Mouse (Mus musculus): ENCODE results near the gene N4bp2. TPM values are rescaled to one million over a fixed set of nuclear protein-coding genes. Genes with fewer than 3 reads are reported as not detected.
"Not testable (repeated sequence)": the region's sequence is repeated elsewhere in the genome, so short reads cannot be mapped to it uniquely, and the experiment has no call there.

Gene N4bp2
- polyA plus RNA-seq, 1 experiment = 22.0 TPM

- Histone ChIP-seq H3K27ac (ENCODE audit: control insufficient read depth, insufficient read depth, low read length) (no peak overlapping the region), H3K36me3 (ENCODE audit: control insufficient read depth, insufficient read depth, low read length) (peaks cover 16% of the 10 kb centered on the region), H3K4me3 (ENCODE audit: control insufficient read depth, insufficient read depth, low read length) (no peak overlapping the region), H3K27me3 (ENCODE audit: control insufficient read depth, insufficient read depth, low read length) (no peaks in the 10 kb centered on the region), H3K4me1 (replicated peaks; ENCODE audit: control insufficient read depth, insufficient read depth, low read length) (peaks cover 6% of the 10 kb centered on the region; the same call in 1 of the 2 replicates)
- WGBS = 96% methylated on average over 4 of the region's 4 CpGs
- no peak for TF ChIP-seq POLR2A (IDR thresholded peaks at IDR 0.05; ENCODE audit: control insufficient read depth, extremely low read depth, insufficient read depth, low read length, poor library complexity)
- no peak for TF ChIP-seq CTCF (IDR thresholded peaks at IDR 0.05; ENCODE audit: borderline replicate concordance, control insufficient read depth, extremely low read depth, insufficient read depth, low read length, poor library complexity)
- no peak for DNase-seq
Observed at GRCm38 (mm10) chr5:65776166-65776565, 12.8 kb downstream of the N4bp2 start.

- no peak for DNase-seq
- no peak for TF ChIP-seq CTCF (IDR thresholded peaks at IDR 0.05; ENCODE audit: borderline replicate concordance, control insufficient read depth, extremely low read depth, insufficient read depth, low read length, poor library complexity)
- TF ChIP-seq POLR2A (IDR thresholded peaks at IDR 0.05; ENCODE audit: control insufficient read depth, extremely low read depth, insufficient read depth, low read length, poor library complexity) = no peak
Observed at GRCm38 (mm10) chr5:65776907-65777306, 13.6 kb downstream of the N4bp2 start.

GRCm38 (mm10) chr5:65778986-65779385 lies 15.7 kb downstream of the N4bp2 start:
- H3K27me3 ChIP-seq (ENCODE audit: control insufficient read depth, insufficient read depth, low read length); H3K4me3 ChIP-seq (ENCODE audit: control insufficient read depth, insufficient read depth, low read length); H3K27ac ChIP-seq (ENCODE audit: control insufficient read depth, insufficient read depth, low read length); H3K4me1 ChIP-seq (replicated peaks; ENCODE audit: control insufficient read depth, insufficient read depth, low read length); DNase-seq: not testable (repeated sequence)
- H3K36me3 ChIP-seq (ENCODE audit: control insufficient read depth, insufficient read depth, low read length) = peaks cover 12% of the 10 kb centered on the region
- 99% methylated on average over 4 of the region's 4 CpGs for WGBS

More at GRCm38 (mm10) chr5:65776907-65777306, 13.6 kb downstream of the N4bp2 start:
- Histone ChIP-seq H3K36me3 (ENCODE audit: control insufficient read depth, insufficient read depth, low read length) (peaks cover 13% of the 10 kb centered on the region), H3K27ac (ENCODE audit: control insufficient read depth, insufficient read depth, low read length) (no peak overlapping the region), H3K27me3 (ENCODE audit: control insufficient read depth, insufficient read depth, low read length) (no peaks in the 10 kb centered on the region), H3K4me3 (ENCODE audit: control insufficient read depth, insufficient read depth, low read length) (no peak overlapping the region), H3K4me1 (replicated peaks; ENCODE audit: control insufficient read depth, insufficient read depth, low read length) (peaks cover 12% of the 10 kb centered on the region)
- 96% methylated on average over 3 of the region's 3 CpGs for WGBS

GRCm38 (mm10) chr5:65779401-65780063 lies 16.2 kb downstream of the N4bp2 start:
- H3K27ac ChIP-seq (ENCODE audit: control insufficient read depth, insufficient read depth, low read length) = no peak overlapping the region
- TF ChIP-seq CTCF (IDR thresholded peaks at IDR 0.05; ENCODE audit: borderline replicate concordance, control insufficient read depth, extremely low read depth, insufficient read depth, low read length, poor library complexity) (no peak), POLR2A (IDR thresholded peaks at IDR 0.05; ENCODE audit: control insufficient read depth, extremely low read depth, insufficient read depth, low read length, poor library complexity) (no peak)
- WGBS = 91% methylated on average over 3 of the region's 3 CpGs
- H3K4me1 ChIP-seq (replicated peaks; ENCODE audit: control insufficient read depth, insufficient read depth, low read length) = peaks cover 9% of the 10 kb centered on the region
- peaks cover 12% of the 10 kb centered on the region for H3K36me3 ChIP-seq (ENCODE audit: control insufficient read depth, insufficient read depth, low read length)
- no peak for DNase-seq
- H3K4me3 ChIP-seq (ENCODE audit: control insufficient read depth, insufficient read depth, low read length) = no peak overlapping the region
- H3K27me3 ChIP-seq (ENCODE audit: control insufficient read depth, insufficient read depth, low read length) = no peaks in the 10 kb centered on the region

- Histone ChIP-seq H3K27ac (ENCODE audit: control insufficient read depth, insufficient read depth, low read length) (peak overlapping the region; percentile 53; the same call in 1 of the 2 replicates), H3K36me3 (ENCODE audit: control insufficient read depth, insufficient read depth, low read length) (peaks cover 7% of the 10 kb centered on the region), H3K4me3 (ENCODE audit: control insufficient read depth, insufficient read depth, low read length) (no peak overlapping the region), H3K4me1 (replicated peaks; ENCODE audit: control insufficient read depth, insufficient read depth, low read length) (peaks cover 9% of the 10 kb centered on the region), H3K27me3 (ENCODE audit: control insufficient read depth, insufficient read depth, low read length) (no peaks in the 10 kb centered on the region)
- 56% methylated on average over 5 of the region's 5 CpGs for WGBS
- no peak for DNase-seq
- TF ChIP-seq CTCF (IDR thresholded peaks at IDR 0.05; ENCODE audit: borderline replicate concordance, control insufficient read depth, extremely low read depth, insufficient read depth, low read length, poor library complexity) = no peak
- TF ChIP-seq POLR2A (IDR thresholded peaks at IDR 0.05; ENCODE audit: control insufficient read depth, extremely low read depth, insufficient read depth, low read length, poor library complexity) = no peak
Observed at GRCm38 (mm10) chr5:65781147-65781715, 17.9 kb downstream of the N4bp2 start.

- DNase-seq = no peak
- 85% methylated on average over 13 of the region's 13 CpGs for WGBS
- Histone ChIP-seq H3K27ac (ENCODE audit: control insufficient read depth, insufficient read depth, low read length) (no peak overlapping the region), H3K4me3 (ENCODE audit: control insufficient read depth, insufficient read depth, low read length) (no peak overlapping the region), H3K36me3 (ENCODE audit: control insufficient read depth, insufficient read depth, low read length) (peaks cover 3% of the 10 kb centered on the region; the same call in 1 of the 2 replicates), H3K4me1 (replicated peaks; ENCODE audit: control insufficient read depth, insufficient read depth, low read length) (peaks cover 9% of the 10 kb centered on the region), H3K27me3 (ENCODE audit: control insufficient read depth, insufficient read depth, low read length) (no peaks in the 10 kb centered on the region)
- TF ChIP-seq CTCF (IDR thresholded peaks at IDR 0.05; ENCODE audit: borderline replicate concordance, control insufficient read depth, extremely low read depth, insufficient read depth, low read length, poor library complexity) (no peak), POLR2A (IDR thresholded peaks at IDR 0.05; ENCODE audit: control insufficient read depth, extremely low read depth, insufficient read depth, low read length, poor library complexity) (no peak)
Observed at GRCm38 (mm10) chr5:65781769-65782715, 18.7 kb downstream of the N4bp2 start.
